Mouse (Mus musculus) heart, postnatal 25 days (tissue): ENCODE data around the gene Myt1l. TPM values are rescaled to one million over a fixed set of nuclear protein-coding genes. Genes with fewer than 3 reads are reported as not detected.

Source experiments
- DNase-seq: peaks from one replicate; pipeline ENCODE4 v3.0.0; 2022; ENCODE audit warnings: low spot score
- intact Hi-C: fragments of 180-260 bp; cut with DNase I; formaldehyde crosslinking; loops from one replicate; pipeline ENCODE4 v1.15.1; 2025
- total RNA-seq, 2 experiments: library from RNA; stranded (reverse); gene quantifications; 2 replicates each; pipeline ENCODE4 v1.2.3; 2021

Gene Myt1l
- total RNA-seq, 2 experiments from 2014 or later = not detected

DNA sequence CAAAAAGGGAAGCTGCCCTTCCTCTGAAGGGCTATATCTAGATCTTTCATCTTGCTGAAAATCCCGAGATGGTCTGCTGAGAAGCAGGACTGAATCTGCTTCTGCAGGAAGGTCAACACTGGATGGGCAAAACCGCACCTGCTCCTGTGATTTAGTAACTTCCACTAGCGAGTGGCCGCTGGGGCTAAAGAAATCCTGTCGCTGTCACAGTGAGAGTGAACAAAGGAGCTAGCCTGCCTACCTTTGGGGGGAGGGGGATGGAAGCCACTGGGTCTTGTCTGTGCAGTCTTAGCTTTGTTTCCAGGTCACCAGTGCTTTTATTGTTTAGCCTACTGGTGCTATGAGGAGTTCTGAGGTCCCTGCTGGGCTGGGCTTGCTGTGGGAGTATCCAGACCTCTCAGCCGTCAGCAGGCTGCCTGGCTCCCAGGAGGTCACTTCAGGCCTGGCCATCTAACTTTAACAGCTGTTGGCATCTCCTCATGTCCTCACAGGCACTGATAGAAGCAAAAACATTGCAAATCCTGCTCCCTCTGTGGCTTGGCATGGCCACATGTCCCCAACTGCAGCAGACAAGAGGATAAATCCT lies 173.6 kb downstream of the Myt1l start:
- intact Hi-C loops = no loop called here
- peak; percentile 36 for DNase-seq

- intact Hi-C loops = no loop called here
- peak; percentile 16 for DNase-seq
These were observed 174.4 kb downstream of the Myt1l start for GRCm38 (mm10) chr12:29702626-29703025.

DNA sequence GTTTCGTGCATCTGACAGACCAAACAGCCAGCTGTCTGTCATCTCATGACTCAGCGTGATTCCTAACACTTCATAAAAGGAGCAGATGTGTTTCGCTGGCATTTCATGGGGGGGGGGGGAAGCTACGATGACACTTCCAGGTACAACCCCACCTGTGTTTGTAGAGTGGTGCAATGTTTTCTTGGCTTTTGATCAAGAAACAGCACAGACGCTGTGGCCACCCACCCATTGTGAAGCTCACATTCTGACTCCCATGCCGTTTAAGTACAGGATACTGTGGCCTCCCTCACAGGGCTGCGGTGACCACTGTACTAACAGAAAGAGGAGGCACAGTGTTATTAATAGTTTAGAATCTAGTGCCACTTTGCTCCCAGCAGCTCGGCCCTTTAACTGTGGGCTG lies 175.4 kb downstream of the Myt1l start:
- DNase-seq = no peak
- intact Hi-C loops = no loop called here

DNA sequence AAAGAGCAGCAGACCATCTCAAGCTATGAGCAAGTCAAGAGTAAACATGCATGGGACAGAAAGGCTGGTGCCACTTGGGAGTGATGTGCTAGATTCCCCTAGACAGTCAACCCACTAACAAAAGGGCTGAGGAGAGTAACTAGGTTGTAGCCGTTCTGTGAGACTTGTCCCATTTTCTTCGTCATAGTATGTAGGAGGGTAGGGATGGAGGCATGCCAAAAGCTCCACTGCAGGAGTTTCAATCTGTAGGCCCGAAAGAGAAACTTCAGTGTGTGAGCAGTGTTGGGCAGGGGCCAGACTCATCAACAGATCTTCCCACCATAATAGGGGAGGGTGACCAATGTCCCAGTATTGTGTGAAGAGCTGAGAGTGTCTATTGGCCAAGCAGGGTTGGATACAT lies 178.9 kb downstream of the Myt1l start:
- intact Hi-C loops = no loop called here
- no peak for DNase-seq

DNA sequence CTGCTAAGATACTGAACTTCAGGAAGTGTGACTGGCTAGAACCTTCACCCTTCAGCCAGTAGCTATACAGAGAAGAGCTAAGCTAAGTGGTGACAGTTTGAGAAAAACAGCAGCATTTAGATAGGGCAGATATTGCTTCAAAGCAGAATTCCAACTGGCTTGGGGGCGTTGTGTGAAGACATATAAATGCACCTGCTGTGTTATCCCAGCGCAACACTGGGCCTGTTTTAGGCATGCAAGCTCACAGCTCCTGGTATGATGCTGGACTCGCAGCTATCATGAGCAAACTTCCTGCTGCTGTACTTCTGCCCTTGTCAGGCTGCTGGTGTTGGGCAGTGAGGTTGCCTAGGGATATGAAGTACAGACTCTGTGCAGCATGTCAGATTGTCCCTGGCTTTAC lies 180.0 kb downstream of the Myt1l start:
- no peak for DNase-seq
- intact Hi-C loops = no loop called here

DNA sequence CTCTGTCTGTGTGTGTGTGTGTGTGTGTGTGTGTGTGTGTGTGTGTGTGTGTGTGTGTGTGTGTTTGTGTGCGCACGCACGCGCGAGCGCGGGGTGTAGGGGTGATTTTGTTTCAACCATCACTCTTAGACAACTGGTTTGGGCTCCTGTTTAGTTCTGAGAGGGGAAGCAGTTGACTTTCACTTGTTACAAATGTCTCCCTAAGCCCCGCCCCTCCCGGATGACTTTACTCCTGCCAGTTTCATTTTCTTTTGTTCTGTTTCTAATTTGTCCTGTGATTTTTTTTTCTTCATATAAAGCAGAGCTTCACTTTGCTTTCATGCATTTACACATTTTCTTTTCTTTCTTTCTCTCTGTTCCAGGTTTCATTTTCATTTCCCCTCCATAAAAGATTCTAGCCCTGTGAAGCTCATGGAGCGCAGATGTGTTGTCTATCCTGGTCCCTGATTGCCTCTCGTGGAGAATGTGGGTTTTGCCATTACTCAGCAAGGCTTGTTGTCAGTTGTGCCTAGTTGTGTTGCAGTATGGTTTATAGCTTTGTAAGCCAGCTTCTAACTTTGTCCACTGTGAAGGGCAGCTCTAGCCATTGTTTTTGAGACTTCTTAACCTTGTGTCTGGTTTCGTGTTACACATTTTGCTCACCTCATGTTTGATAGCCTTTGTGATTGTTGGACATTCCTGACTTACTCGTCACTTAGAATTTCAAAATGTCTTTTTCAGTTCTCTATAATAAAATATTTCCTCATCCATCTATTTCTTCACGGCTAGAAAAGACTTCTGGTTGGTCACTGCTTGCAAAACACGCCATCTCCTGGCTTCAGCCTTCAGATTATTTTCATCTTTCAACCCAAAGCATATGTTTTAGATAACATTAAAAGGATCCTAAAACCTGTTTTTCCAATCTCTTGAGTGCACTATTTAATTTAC lies 184.9 kb downstream of the Myt1l start:
- intact Hi-C loops = loop anchor here (5.0 kb wide), 1 partner anchor 36 kb away; no protein-coding TSS in a partner anchor
- DNase-seq = no peak

DNA sequence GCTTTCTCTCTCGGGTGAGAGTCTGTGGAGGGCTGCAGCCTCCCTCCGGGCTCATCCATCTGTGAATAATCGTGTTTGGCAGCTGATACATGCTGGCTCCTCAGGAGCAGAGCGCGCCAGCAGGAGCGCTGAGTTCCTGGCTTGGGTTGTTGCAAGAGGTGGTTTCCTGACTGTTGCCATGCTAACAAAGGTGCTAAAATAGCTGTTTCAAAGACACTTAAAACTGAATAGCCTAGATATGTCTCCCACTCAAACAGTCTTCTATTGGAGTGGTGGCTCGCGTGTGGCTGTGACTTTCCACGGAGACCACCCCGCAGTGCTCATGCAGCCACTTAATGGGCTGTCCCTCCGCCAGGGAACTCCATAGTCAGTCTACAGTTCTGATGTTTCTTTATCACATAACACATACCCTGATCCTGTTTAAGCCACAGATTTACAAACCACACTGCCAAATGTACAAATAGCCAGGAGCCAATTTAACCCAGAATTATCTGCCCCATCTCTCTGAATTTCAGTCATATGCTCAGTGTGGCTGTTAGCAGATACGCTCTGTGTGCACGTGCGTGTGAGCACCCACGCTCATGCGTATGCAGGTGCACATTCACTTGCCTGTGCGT lies 195.6 kb downstream of the Myt1l start:
- DNase-seq = no peak
- intact Hi-C loops = no loop called here

GRCm38 (mm10) chr12:29728294-29728693 lies 200.1 kb downstream of the Myt1l start:
- intact Hi-C loops = no loop called here
- no peak for DNase-seq

DNA sequence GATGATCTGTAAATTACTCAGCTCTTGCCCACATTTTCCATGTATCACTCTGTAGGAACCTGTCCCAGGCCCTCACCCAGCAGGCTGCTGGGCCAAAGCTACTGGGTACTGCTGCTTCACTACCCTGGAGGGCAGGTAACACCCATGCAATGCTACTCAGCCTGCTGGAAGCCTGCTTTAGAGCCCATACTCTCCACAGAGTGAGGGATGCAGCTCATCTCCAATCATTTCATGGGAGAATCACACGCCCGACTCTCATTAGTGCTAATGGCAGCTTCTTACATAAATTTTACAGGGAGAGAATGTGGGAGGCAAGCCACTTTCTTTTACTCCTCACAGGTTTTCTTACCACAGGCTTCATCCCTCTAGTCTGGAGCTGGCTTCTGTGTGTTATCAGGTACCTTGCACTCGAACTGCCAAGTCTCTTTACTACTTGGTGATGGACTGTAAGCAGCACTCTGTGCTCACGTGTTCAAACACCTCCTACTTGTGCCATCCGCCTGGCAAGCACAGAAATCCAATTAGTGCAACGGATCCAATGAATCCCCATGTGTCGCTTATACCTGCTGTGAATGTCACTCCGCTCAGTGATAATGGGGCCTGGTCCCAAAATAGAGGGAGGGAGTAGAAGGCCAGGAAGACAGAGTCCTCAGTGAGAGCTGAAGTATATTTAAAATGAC lies 212.3 kb downstream of the Myt1l start:
- no peak for DNase-seq
- intact Hi-C loops = no loop called here

DNA sequence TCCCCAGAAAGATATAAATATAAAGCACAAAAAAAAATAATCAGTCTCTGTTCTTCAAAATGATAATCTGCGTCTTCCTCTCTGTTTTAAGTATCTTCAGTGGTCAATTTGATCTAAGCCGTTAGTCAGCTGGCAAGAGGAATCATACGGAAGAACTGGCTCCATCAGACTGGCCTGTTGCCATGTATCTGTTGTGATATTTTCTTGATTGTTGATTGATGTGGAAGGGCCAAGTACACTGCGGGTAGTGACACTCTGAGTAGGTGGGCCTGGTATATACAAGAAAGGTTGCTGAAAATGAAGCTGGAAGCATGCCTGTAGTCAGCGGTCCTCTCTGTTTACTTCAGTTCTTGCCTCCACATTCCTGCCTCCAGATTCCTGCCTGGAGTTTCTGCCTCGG lies 213.0 kb downstream of the Myt1l start:
- intact Hi-C loops = no loop called here
- DNase-seq = no peak

DNA sequence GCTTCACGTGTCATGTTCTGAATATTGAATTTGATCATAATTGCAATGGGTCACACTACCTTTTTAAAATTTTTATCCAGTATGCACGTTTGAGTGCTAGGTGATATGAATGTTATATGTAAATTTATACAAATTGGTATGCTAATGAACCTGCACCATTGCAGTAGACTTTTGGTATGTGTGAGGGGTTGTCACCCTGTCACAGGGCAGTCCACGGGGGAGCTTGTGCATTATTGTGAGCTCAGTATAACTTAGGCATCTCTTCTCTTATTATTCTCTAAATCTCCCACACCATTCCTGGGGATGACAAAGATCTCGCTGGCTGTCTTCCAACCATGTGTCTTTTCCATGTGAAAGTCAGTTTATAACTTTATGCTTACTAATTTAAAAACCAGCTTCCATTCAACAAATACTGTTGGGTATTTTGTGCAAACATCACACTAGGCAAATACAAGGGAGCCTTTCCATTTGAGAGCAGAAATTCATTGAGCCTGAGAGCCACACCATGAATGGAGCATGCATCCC lies 222.5 kb downstream of the Myt1l start:
- DNase-seq = no peak
- intact Hi-C loops = no loop called here

DNA sequence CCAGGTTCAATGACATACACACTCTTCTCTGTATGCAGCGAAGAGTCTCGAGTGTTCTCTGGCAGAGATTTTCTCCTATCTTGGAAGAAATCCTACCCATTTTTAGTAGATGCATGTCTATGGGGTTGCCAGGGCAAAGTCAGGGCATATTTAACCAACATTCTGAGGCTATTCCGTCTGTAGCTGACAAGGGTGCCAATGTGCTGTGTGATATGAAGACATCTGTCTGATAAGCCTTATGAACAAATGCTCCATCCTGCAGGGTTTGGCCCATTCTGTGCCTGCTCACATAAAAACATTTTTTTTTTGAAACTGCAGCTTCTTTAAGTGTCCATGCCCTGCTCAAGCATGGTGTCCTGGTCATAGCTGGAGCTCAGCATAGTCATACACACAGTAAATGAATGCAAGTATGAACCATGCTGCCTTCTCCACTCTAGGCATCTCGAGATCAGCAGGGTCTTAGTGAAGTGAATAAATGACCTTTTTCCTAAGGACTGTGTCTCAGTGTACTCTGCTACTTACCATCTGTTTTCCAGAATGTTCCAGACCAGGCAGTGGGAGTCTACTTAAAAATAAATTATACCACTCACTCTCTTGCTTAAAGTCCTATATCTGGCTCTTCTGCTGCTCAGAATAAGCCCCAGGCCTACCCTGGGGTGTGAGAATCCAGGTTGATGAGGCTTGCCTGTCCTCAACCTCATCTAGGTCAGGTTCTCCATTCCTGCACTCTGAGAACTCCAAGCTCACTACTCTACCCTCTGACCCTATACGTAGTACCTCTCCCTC lies 227.1 kb downstream of the Myt1l start:
- intact Hi-C loops = no loop called here

GRCm38 (mm10) chr12:29755872-29756265 lies 227.7 kb downstream of the Myt1l start:
- intact Hi-C loops = no loop called here
- DNase-seq = no peak

More for the DNA sequence above, 227.1 kb downstream of the Myt1l start:
- no peak for DNase-seq

GRCm38 (mm10) chr12:29760611-29761010 lies 232.4 kb downstream of the Myt1l start:
- DNase-seq = no peak
- intact Hi-C loops = no loop called here

DNA sequence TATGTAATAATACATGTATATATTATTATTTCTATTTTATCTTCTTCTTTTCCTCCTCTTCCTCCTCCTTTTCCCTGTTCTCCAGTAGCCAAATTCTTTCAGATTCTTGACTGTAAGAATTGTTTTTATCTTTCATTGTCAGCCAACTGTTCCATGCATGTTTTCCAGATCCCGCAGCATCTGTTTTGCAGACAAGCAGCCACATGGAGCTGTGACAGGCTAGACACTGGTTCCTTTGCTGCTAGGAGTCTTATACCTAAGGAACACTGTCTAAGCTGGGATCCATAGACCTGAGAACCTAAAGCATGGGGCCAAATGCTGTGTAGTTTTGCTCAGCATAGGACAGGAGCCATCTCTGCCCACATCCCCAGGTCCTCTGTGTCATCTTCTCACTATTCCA lies 238.0 kb downstream of the Myt1l start:
- intact Hi-C loops = no loop called here
- no peak for DNase-seq

DNA sequence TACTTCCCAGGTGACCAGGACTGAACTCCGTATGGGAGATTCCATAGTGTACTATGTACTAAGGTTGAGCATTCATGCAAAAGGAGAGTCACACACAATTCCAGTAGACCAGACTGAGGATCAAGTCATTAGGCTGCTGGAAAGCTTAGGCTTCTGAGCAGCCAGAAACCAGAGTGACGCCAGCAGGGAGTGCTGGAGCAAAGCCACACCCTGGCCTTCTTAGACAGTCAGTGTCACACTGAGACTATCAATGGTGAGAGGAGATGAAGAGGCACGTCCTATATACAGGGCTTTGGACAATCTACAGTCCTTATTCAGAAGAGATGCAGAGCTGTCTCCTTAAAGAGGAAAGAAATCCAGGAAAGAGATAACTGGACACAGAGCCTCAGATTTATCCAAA lies 243.6 kb downstream of the Myt1l start:
- intact Hi-C loops = no loop called here
- no peak for DNase-seq

DNA sequence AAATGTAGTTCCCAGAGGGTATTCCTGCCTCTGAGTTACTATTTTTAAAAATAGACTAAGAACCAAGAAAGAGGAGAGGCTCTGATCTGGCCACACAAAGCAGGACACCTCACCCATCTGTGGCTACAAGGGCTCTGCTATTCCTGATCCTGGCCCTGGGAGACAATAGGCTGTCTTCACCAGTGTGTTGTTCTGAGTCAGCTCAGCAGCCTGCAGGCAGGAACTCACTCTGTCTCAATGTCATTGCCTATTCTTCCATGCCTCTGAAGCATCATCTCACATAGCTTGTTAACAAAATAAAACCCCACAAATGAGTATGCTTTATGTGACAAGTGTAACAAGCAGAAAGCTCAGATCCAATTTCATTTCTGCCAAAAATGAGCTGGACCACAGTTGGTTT lies 244.2 kb downstream of the Myt1l start:
- no peak for DNase-seq
- intact Hi-C loops = no loop called here

GRCm38 (mm10) chr12:29778901-29779300 lies 250.7 kb downstream of the Myt1l start:
- intact Hi-C loops = no loop called here
- no peak for DNase-seq

DNA sequence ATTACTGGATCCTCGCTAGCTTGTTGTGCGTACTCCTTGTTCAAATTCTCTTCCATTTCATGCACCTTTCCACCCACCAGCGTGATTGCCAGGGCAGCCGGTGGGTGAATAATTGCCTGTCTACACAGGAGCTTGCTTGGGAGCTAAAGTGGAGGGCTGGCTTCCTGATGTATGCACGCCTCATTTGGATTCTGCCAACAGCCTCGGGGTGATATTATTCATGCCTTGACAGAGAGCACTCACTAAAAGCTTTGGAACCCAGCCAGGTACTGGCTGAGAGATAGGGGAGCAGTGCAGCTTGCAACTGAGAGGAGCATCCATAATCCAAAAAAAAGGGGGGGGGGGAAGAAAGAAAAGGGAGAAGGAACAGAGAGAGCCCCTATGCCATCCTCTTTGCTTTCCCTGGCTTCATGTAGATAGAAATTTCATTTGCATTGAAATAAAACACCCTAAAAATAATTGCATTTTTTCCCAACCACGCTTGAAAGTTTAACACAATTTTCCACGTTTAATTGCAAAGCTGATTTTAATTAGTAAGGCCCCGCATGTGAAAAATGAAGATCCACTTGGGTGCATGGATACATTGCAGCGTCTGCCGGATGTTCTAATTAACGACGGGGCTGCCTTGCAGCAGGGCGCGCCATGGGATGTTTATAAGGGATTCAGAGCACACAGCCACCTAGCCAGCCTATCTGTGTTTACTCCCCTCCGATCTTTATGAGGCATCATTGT lies 261.3 kb downstream of the Myt1l start:
- no peak for DNase-seq
- intact Hi-C loops = no loop called here
